Mouse (Mus musculus): ENCODE results near the gene Dnal4. TPM values are rescaled to one million over a fixed set of nuclear protein-coding genes. Genes with fewer than 3 reads are reported as not detected.

Gene Dnal4
- polyA plus RNA-seq (2014; fragmentation: Nextera tagmentation; extraction: Ambion mirVana), result 64.6 and 67.8 TPM in 2 replicates

DNA sequence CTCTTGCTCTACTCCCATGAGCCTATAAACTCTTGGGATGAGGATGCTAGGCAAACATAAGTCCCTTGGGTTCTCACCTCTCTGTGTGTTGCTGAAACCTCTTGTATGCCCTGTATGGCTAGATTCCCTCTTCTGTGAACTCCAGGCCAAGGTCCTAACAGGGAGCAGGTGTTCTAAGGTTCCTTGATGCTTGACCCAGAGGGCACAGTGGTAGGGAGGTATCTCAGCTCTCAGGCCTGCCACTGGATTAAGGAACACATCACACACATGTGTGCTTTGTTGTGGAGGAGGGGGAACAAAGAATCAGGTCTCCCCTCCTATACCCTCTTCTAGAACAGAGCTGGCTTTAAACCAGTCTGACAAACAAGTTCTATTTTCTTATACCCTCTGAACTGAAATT, at the start of gene Dnal4:
Gene Dnal4, minus strand, starts transcription at position 101 of the 400 bp plus-strand sequence.
- Histone ChIP-seq H3K36me3 (replicated peaks; ENCODE audit: control insufficient read depth, insufficient read depth) (no peaks in the 10 kb centered on the region), H3K4me2 (replicated peaks) (no peak within 1 kb of the TSS), H3K9me3 (ENCODE audit: control insufficient read depth, low read length) (no peaks in the 10 kb centered on the region), H3K9ac (no peak within 1 kb of the TSS), H3K27ac (no peak within 1 kb of the TSS), H3K4me3 (replicated peaks; ENCODE audit: low read length) (no peak within 1 kb of the TSS), H3K27me3 (ENCODE audit: control insufficient read depth, insufficient read depth, low read length) (no peaks in the 10 kb centered on the region), H3K4me1 (replicated peaks; ENCODE audit: control insufficient read depth, insufficient read depth, low read length) (peaks cover 16% of the 10 kb centered on the region)
- ATAC-seq (ENCODE audit: low FRiP score) (no peak), DNase-seq (ENCODE audit: low spot score) (no peak)

DNA sequence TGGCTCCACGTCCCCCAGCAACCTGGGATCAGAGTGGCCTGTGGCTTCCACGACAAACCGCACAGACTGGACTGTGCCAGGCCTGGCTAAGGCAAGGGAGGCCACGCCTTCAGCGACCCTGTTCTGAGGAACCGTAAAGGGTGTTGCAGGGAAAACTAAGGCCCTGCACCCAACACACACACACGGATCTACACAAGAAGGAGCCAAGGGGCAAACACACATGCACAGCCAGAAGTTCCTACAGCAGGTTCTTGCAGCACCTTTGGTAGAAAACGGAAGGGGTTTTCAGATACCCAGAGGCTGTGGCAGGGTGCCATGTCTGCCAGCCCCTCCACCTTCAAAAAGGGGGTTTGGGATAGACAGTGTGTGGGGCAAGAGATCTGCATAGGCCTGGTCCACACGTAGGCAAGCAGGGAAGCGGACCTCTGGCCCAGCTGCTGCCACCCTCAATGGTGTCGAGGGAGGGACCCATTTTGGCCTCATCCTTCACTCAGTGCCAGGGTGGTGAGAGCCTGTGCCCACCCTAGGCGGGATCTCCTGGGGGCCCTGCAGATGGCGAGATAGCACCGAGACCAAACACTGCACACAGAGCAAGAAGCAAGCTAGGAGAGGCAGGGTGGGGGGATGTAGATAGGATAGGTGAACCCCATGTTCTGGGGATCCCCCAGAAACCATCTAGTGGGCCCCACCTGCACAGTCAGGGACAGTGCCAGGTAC, 49.6 kb upstream of the Dnal4 start:
- 93% methylated on average over 14 of the region's 14 CpGs for WGBS
- H3K9me3 ChIP-seq (ENCODE audit: control insufficient read depth, low read length), result no peaks in the 10 kb centered on the region
- H3K4me1 ChIP-seq (replicated peaks; ENCODE audit: control insufficient read depth, insufficient read depth, low read length), result peaks cover 69% of the 10 kb centered on the region
- H3K27ac ChIP-seq, result no peak overlapping the region
- no peak overlapping the region for H3K4me2 ChIP-seq (replicated peaks)
- DNase-seq (ENCODE audit: low spot score) (no peak), ATAC-seq (ENCODE audit: low FRiP score) (0 out of 2 replicates have a peak, but pooled peaks have one; percentile 5)
- H3K27me3 ChIP-seq (ENCODE audit: control insufficient read depth, insufficient read depth, low read length), result no peaks in the 10 kb centered on the region
- peaks cover 55% of the 10 kb centered on the region for H3K36me3 ChIP-seq (replicated peaks; ENCODE audit: control insufficient read depth, insufficient read depth)
- H3K9ac ChIP-seq, result peak overlapping the region; percentile 34; the same call in 1 of the 2 replicates
- no peak overlapping the region for H3K4me3 ChIP-seq (replicated peaks; ENCODE audit: low read length)

DNA sequence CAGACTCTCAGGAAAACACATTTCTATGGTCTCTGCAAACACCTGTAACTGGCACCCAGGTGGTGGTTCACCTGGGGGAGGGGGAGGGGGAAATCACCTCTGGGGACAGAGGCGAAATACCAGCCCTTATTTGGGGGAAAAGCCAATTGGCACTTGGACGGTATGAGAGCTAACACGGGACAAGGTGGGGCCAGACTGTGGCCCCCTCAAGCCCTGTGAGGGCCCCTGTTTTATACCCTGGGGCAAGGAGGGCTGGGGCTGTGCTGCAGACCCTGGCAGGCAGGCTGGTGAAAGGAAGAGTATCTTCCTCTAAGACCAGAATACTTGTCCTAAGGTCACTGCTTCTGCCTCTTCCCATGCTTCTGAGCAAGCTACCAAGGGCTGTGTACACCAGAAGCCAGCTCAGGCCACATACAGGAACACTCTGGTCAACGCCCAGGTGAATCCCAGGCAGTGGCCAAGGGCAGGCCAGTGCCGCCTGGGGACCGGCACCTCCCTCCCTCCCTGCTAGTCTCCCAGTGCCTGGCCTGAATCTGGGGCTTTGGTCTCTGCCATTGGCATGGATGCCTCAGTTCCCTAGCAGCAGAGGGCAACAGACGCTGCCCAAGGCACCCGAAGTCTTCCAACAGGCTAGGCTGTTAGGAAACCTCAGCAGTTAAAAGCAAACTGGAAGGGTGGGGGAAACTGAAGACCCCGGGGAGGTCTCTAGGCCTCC, 48.7 kb upstream of the Dnal4 start:
- Histone ChIP-seq H3K4me1 (replicated peaks; ENCODE audit: control insufficient read depth, insufficient read depth, low read length) (peaks cover 61% of the 10 kb centered on the region), H3K9ac (no peak overlapping the region)
- 88% methylated on average over 9 of the region's 9 CpGs for WGBS

DNA sequence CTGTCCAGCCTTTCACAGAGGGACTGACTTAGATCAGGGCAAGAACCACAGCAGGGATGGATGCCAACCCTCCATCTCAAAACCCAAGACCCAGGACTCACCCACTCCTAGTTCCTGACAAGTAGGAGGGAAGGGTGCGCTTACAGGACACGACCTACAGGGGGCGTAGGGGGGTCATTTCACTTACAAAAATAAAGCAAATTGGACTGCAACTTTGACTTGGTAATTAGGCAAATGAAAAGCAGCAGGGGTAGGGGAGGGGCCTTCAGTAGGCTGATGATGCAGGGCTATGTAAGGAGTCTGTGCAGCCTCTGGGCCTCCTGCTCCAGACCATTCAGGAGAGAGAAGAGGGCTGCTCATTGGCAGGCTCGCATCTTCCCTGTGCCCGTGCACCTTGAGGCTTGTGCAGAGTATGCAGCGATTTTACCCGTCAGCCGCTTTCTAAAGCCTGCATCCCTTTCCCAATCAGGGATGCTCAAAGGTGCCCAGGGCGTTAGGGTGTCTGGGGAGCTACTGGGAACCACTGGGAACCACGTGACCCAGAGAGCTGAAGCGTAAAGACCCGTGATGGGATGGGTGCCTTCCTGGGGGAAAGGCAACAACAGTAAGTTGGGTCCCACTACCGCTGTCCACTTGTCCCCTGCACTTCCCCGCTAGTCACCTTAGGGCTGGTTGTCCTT, 47.6 kb upstream of the Dnal4 start:
- ATAC-seq (ENCODE audit: low FRiP score) (no peak), DNase-seq (ENCODE audit: low spot score) (no peak)
- no peak overlapping the region for H3K27ac ChIP-seq
- H3K36me3 ChIP-seq (replicated peaks; ENCODE audit: control insufficient read depth, insufficient read depth), result peaks cover 43% of the 10 kb centered on the region
- no peak overlapping the region for H3K9ac ChIP-seq
- no peak overlapping the region for H3K4me2 ChIP-seq (replicated peaks)
- no peak overlapping the region for H3K4me3 ChIP-seq (replicated peaks; ENCODE audit: low read length)
- peaks cover 55% of the 10 kb centered on the region for H3K4me1 ChIP-seq (replicated peaks; ENCODE audit: control insufficient read depth, insufficient read depth, low read length)
- H3K9me3 ChIP-seq (ENCODE audit: control insufficient read depth, low read length), result no peaks in the 10 kb centered on the region
- no peaks in the 10 kb centered on the region for H3K27me3 ChIP-seq (ENCODE audit: control insufficient read depth, insufficient read depth, low read length)
- WGBS, result 54% methylated on average over 14 of the region's 14 CpGs

More for the DNA sequence above, 48.7 kb upstream of the Dnal4 start:
- Histone ChIP-seq H3K27me3 (ENCODE audit: control insufficient read depth, insufficient read depth, low read length) (no peaks in the 10 kb centered on the region), H3K4me3 (replicated peaks; ENCODE audit: low read length) (no peak overlapping the region), H3K4me2 (replicated peaks) (no peak overlapping the region), H3K36me3 (replicated peaks; ENCODE audit: control insufficient read depth, insufficient read depth) (peaks cover 49% of the 10 kb centered on the region), H3K27ac (no peak overlapping the region), H3K9me3 (ENCODE audit: control insufficient read depth, low read length) (no peaks in the 10 kb centered on the region)
- no peak for DNase-seq (ENCODE audit: low spot score)
- no peak for ATAC-seq (ENCODE audit: low FRiP score)

DNA sequence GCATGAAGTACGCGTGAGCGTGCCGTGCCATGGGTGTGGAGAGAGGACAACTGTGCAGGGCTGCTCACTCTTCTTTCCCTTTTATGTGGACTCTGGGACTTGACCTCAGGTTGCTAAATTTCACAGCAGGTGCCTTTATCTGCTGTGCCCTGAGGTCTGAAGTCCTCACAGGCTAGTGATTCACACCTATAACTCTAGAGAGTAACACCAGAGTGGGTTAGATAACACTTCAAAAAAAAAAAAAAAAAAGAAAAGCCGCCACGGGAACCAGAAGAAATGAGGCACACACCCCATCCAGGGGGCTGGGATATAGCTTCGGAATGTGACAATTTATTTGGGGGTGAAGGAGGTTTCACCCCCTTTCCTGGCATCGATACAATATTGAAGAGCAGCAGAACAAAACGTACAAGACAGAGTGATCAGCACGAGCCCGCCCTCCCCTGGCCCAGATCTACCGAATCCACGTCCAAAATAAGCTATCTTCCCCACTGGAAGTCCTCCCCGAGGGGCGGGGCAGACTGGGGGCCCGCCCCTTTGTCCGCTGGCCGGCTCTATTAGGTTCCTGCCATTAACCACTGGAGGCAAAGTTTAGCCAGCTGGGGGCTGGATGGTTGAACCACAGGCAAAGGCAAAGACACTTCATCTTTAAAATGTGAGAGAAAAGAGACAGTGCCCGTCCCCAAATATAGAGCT, 46.1 kb upstream of the Dnal4 start:
- no peak for DNase-seq (ENCODE audit: low spot score)
- no peak overlapping the region for H3K9ac ChIP-seq
- H3K27me3 ChIP-seq (ENCODE audit: control insufficient read depth, insufficient read depth, low read length), result no peaks in the 10 kb centered on the region
- no peak overlapping the region for H3K27ac ChIP-seq
- H3K36me3 ChIP-seq (replicated peaks; ENCODE audit: control insufficient read depth, insufficient read depth), result peaks cover 40% of the 10 kb centered on the region
- no peaks in the 10 kb centered on the region for H3K9me3 ChIP-seq (ENCODE audit: control insufficient read depth, low read length)
- no peak overlapping the region for H3K4me3 ChIP-seq (replicated peaks; ENCODE audit: low read length)
- 74% methylated on average over 19 of the region's 19 CpGs for WGBS
- peaks cover 40% of the 10 kb centered on the region; the same call in 1 of the 2 replicates for H3K4me1 ChIP-seq (replicated peaks; ENCODE audit: control insufficient read depth, insufficient read depth, low read length)
- H3K4me2 ChIP-seq (replicated peaks), result no peak overlapping the region
- ATAC-seq (ENCODE audit: low FRiP score), result no peak

DNA sequence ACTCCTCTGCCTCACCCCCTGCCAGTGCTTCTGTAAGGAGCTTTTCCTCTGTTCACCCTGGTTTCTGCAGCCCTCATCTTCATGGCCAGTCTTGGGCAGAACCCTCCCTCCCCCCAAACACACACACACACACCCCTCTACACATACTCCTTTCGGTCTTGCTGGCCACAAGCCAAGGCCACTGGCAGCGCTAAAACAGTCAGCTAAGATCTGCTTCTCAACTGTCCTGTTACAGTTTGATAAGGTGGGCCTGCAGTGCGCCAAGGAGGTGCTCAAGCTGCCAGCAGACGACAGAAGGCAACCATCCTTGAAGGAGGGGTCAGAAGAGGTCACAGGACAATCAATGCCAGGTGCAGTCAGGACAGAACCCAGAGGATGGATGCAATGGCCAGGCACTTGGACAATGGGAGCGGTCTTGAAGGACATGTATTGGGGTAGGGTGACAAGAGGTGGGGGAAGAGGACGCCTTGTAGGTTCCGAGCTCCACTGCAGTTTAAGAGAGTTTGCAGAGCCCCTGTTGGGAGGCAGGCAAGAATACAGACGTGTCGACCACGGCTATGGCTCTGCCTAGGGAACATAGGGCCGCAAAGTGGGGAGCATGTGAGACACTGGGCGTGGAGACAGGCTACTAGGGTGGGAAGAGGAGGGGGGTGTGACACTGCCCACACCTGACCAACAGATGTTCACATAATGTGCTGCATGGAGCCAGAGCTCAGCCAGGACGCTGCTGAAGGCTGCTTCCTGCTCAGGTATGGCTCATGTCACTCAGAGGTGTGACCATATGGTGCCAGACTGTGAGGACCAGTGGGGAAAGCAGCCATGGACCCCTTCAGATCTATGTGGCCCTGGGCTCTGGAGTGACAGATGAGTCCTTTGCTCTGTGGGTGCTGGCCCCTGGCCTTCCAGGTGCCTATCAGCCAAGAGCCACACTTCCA, 44.9 kb upstream of the Dnal4 start:
- H3K9me3 ChIP-seq (ENCODE audit: control insufficient read depth, low read length), result 0 out of 2 replicates have a peak, but pooled peaks cover 4% of the 10 kb centered on the region
- DNase-seq (ENCODE audit: low spot score) (no peak), ATAC-seq (ENCODE audit: low FRiP score) (peak; percentile 12; the same call in 1 of the 2 replicates)
- no peaks in the 10 kb centered on the region for H3K27me3 ChIP-seq (ENCODE audit: control insufficient read depth, insufficient read depth, low read length)
- H3K4me2 ChIP-seq (replicated peaks), result no peak overlapping the region
- peaks cover 28% of the 10 kb centered on the region; the same call in 1 of the 2 replicates for H3K4me1 ChIP-seq (replicated peaks; ENCODE audit: control insufficient read depth, insufficient read depth, low read length)
- WGBS, result 69% methylated on average over 13 of the region's 13 CpGs
- no peak overlapping the region for H3K27ac ChIP-seq
- no peak overlapping the region for H3K4me3 ChIP-seq (replicated peaks; ENCODE audit: low read length)
- peaks cover 28% of the 10 kb centered on the region for H3K36me3 ChIP-seq (replicated peaks; ENCODE audit: control insufficient read depth, insufficient read depth)
- H3K9ac ChIP-seq, result no peak overlapping the region

DNA sequence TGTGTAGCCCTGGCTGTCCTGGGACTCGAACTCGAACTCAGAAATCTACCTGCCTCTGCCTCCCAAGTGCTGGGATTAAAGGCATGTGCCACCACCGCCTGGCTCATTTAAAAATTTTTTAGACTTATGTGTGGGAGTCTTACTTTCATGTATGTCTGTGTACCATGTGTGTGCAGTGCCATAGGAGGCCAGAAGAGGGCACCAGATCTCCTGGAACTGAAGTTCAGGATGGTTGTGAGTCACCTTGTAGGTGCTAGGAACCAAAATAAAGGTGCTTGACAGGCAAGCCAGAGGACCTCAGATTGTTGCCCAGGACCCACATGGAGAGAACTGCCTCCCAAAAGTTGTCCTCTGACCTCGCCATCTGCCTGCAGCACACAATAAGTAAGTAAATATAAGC, 40.7 kb upstream of the Dnal4 start:
- H3K4me3 ChIP-seq (replicated peaks; ENCODE audit: low read length), result no peak overlapping the region
- no peak for DNase-seq (ENCODE audit: low spot score)
- H3K9ac ChIP-seq, result no peak overlapping the region
- no peak overlapping the region for H3K4me2 ChIP-seq (replicated peaks)
- H3K27ac ChIP-seq, result no peak overlapping the region
- H3K4me1 ChIP-seq (replicated peaks; ENCODE audit: control insufficient read depth, insufficient read depth, low read length), result no peaks in the 10 kb centered on the region
- H3K9me3 ChIP-seq (ENCODE audit: control insufficient read depth, low read length), result 0 out of 2 replicates have a peak, but pooled peaks cover 4% of the 10 kb centered on the region
- ATAC-seq (ENCODE audit: low FRiP score), result no peak
- H3K36me3 ChIP-seq (replicated peaks; ENCODE audit: control insufficient read depth, insufficient read depth), result peaks cover 9% of the 10 kb centered on the region
- H3K27me3 ChIP-seq (ENCODE audit: control insufficient read depth, insufficient read depth, low read length), result no peaks in the 10 kb centered on the region
- WGBS, result 93% methylated on average over 4 of the region's 4 CpGs

DNA sequence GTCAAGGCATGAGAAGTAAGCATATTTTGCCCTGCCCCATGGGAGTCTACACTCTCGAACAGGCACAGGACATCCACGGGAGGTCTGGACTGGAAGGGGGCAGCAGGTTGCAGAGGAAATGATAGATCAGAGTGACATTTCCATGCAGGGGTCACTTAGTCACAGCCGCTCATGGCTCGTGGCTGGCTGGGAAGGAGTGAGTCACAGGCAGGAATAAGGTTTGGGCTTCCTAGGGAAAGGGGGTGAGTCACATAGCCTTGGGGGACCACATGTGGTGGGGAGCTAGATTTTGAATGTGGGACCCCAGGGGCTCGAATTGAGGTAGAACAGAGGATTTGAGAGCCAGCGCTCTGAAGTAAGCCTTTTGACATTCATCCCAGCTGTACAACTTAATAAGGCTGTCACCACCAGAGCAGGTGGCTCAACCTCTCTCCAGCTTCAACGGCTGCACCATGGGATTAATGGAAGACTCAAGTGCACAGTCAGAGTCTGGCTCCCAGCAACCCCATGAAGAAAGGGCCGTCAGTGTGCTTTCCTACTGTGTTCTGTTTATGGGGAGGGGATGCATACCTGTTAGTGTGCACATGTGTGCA, 36.1 kb upstream of the Dnal4 start:
- ATAC-seq (ENCODE audit: low FRiP score) (no peak), DNase-seq (ENCODE audit: low spot score) (no peak)
- H3K27me3 ChIP-seq (ENCODE audit: control insufficient read depth, insufficient read depth, low read length), result no peaks in the 10 kb centered on the region
- no peak overlapping the region for H3K9ac ChIP-seq
- no peak overlapping the region for H3K4me3 ChIP-seq (replicated peaks; ENCODE audit: low read length)
- WGBS, result 39% methylated on average over 8 of the region's 8 CpGs
- H3K27ac ChIP-seq, result no peak overlapping the region
- no peak overlapping the region for H3K4me2 ChIP-seq (replicated peaks)
- 0 out of 2 replicates have a peak, but pooled peaks cover 4% of the 10 kb centered on the region for H3K9me3 ChIP-seq (ENCODE audit: control insufficient read depth, low read length)
- no peaks in the 10 kb centered on the region for H3K36me3 ChIP-seq (replicated peaks; ENCODE audit: control insufficient read depth, insufficient read depth)
- H3K4me1 ChIP-seq (replicated peaks; ENCODE audit: control insufficient read depth, insufficient read depth, low read length), result no peaks in the 10 kb centered on the region
